Mouse (Mus musculus) gastrocnemius, adult 2 months (tissue): Measurements from ENCODE around the gene Polr3e. TPM values are rescaled to one million over a fixed set of nuclear protein-coding genes. Genes with fewer than 3 reads are reported as not detected.
"Not testable (repeated sequence)": the region's sequence is repeated elsewhere in the genome, so short reads cannot be mapped to it uniquely, and the experiment has no call there.

Source experiments
- DNase-seq: peaks from one replicate; pipeline ENCODE4 v3.0.0; 2022
- H3K27ac ChIP-seq: fragments of 200-600 bp; 2 replicates; pipeline ENCODE4 v1.8.1; 2022; ENCODE audit warnings: mild to moderate bottlenecking
- H3K4me3 ChIP-seq: fragments of 200-600 bp; 2 replicates; pipeline ENCODE4 v1.8.1; 2022; ENCODE audit warnings: mild to moderate bottlenecking, moderate library complexity
- CTCF ChIP-seq: fragments of 200-600 bp; IDR thresholded peaks from 2 replicates; pipeline ENCODE4 v1.8.1; 2022; ENCODE audit warnings: antibody characterized with exemption, mild to moderate bottlenecking, moderate library complexity
- intact Hi-C: fragments of 180-260 bp; cut with DNase I; formaldehyde crosslinking; loops from one replicate; pipeline ENCODE4 v1.15.1; 2025
- total RNA-seq, 2 experiments: library from RNA; stranded (reverse); gene quantifications; 2 replicates each; pipeline ENCODE4 v1.2.3; 2021

Polr3e gene
- total RNA-seq, 2 experiments from 2014 or later: 8.8 to 11.0 TPM

DNA sequence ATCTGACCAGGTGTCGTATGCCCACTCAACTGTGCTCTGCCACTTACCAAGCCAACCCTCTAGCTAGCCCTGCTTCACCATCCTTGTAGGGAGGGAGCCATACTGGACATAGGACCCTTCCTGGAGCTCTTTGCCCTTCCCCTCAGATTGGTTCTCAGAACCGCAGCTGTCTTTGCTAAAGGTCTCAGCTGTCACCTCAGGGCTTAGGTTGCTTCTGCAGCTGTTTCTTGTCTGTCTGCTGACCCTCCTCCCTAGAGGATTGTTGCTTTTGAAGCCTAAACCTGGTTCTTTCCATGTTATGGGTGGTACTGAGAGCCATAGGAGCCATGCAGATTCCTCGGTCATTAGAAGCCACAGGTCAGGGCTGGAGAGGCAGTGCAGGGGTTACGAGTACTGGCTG is 34.9 kb upstream of the Polr3e start:
- DNase-seq: peak; percentile 44
- intact Hi-C loops: no loop called here
- TF ChIP-seq CTCF: no peak
- peak overlapping the region; percentile 67 for H3K27ac ChIP-seq
- no peak overlapping the region for H3K4me3 ChIP-seq

GRCm38 (mm10) chr7:120883523-120884290 is 33.8 kb upstream of the Polr3e start:
- TF ChIP-seq CTCF: no peak
- Histone ChIP-seq H3K4me3 (no peak overlapping the region), H3K27ac (peak overlapping the region; percentile 67)
- intact Hi-C loops: no loop called here
- DNase-seq: no peak

DNA sequence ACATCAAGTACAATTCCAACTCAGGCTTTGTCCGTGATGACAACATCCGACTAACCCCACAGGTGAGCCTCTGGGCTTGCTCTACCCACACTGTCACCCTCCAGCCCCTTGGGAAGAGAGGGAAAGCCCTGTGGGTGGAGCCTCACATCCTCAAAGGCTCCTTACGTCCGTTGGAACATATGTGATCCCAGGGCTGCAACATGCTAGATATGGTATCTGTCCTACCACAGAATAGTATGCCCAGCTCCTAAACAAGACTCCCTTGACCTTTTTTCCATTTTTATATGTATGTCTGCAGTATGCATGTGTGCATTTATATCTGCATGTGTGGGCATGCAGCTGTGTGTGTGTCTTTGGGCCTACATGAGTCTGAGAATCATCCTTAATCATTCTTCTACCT is 32.8 kb upstream of the Polr3e start:
- intact Hi-C loops: loop anchor here (5.0 kb wide), 1 partner anchor 37 kb away; no protein-coding TSS in a partner anchor
- no peak overlapping the region for H3K27ac ChIP-seq
- TF ChIP-seq CTCF: no peak
- H3K4me3 ChIP-seq: no peak overlapping the region
- DNase-seq: no peak

DNA sequence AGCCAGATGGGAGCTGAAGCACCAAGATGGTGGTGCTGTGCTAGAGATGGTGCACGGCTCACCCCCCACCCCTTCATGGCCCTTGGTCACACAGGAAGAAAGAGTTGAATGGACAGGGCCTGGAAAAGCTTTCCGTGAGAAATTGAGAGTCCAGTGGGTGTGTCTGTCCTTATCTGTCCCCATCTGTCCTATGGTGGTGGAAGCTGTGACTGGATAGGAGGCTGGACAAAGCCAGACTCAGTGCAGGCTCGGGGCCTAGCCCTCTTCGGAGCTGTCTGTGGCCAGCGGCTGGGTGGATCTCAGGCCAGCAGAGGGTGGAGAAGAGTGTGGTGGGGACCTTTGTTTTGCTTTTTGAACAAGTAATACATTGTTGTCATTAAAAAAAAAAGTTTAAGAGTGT is 24.4 kb upstream of the Polr3e start:
- Histone ChIP-seq H3K4me3 (no peak overlapping the region), H3K27ac (no peak overlapping the region)
- no peak for TF ChIP-seq CTCF
- DNase-seq: no peak
- intact Hi-C loops: no loop called here

GRCm38 (mm10) chr7:120897054-120897453 is 20.5 kb upstream of the Polr3e start:
- Histone ChIP-seq H3K27ac (peak overlapping the region; percentile 57; the same call in 1 of the 2 replicates), H3K4me3 (no peak overlapping the region)
- no peak for TF ChIP-seq CTCF
- intact Hi-C loops: no loop called here
- no peak for DNase-seq

- peak; percentile 56 for DNase-seq
- intact Hi-C loops: no loop called here
- H3K27ac ChIP-seq: peak overlapping the region; percentile 57
- TF ChIP-seq CTCF: no peak
- no peak overlapping the region for H3K4me3 ChIP-seq
These were observed 19.7 kb upstream of the Polr3e start for GRCm38 (mm10) chr7:120897711-120898335.

DNA sequence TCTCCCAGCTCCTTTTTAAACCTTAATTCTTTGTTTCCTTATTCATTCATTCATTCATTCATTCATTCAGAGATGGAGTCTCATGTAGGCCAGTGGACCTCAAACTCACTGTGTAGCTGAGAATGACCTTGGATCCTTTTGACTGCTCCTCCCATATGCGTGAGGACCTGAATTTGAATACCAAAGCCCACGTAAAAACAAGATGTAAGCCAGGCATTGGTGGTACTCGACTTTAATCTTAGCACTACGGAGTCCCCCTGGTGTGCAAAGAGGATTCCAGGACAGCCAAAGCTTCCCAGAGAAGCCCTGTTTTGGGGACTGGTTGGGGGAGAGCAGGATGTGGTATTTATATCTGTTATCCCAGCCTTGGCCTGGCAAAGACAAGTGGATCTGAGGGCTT is 17.4 kb upstream of the Polr3e start:
- no peak for TF ChIP-seq CTCF
- DNase-seq: no peak
- Histone ChIP-seq H3K4me3 (no peak overlapping the region), H3K27ac (peak overlapping the region; percentile 31)
- intact Hi-C loops: no loop called here

DNA sequence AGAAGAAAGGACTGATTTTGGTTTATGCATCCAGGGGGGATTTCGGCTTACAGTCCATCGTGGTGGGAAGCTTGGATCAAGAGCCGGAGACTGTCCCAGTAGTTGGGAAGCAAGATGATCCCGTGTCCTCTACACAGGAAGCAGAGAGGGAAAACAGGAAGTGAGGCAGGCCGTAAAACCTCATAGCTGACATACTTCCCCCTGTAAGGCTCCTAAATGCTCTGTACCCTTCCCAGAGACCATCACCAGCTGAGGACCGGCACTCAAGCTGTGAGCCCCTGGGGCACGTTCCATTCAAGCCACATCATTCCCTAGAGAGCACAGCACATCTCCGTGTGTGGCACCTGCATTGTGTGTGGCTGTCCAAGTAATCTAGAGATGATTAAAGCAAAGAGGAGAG is 15.8 kb upstream of the Polr3e start:
- no peak for DNase-seq
- intact Hi-C loops: no loop called here
- TF ChIP-seq CTCF: no peak
- H3K27ac ChIP-seq: no peak overlapping the region
- no peak overlapping the region for H3K4me3 ChIP-seq

- intact Hi-C loops: no loop called here
- H3K27ac ChIP-seq: no peak overlapping the region
- DNase-seq: no peak
- no peak for TF ChIP-seq CTCF
- no peak overlapping the region for H3K4me3 ChIP-seq
These were observed 14.6 kb upstream of the Polr3e start for GRCm38 (mm10) chr7:120902931-120903330.

GRCm38 (mm10) chr7:120910172-120910571 is 7.4 kb upstream of the Polr3e start:
- intact Hi-C loops: loop anchor here (10.0 kb wide), 1 partner anchor 235 kb away; the partner anchor contains the start of genes Mosmo and Pdzd9
- peak; percentile 28 for TF ChIP-seq CTCF
- not testable (repeated sequence) for H3K27ac ChIP-seq, H3K4me3 ChIP-seq, DNase-seq

- not testable (repeated sequence) for H3K4me3 ChIP-seq, DNase-seq, H3K27ac ChIP-seq
- intact Hi-C loops: loop anchor here (10.0 kb wide), 1 partner anchor 236 kb away; the partner anchor contains the start of genes Mosmo and Pdzd9
These were observed 6.3 kb upstream of the Polr3e start for GRCm38 (mm10) chr7:120911268-120911667.

DNA sequence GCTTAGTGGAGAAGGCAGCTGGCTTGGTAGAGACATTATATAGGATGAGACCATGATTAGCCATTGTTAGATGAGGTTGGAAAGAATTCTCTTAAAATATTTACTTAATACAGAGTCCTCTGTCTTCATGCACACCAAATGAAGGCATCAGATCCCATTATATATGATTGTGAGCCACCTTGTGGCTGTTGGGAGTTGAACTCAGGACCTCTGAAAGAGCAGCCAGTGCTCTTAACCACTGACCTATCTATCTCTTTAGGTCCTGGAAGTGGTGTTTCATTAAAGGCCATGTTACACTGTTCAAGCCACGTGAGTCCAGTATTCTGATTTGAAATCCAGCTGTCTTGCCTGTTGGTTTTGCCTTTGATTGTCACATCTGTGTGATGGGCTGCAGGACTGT is 4.2 kb upstream of the Polr3e start:
- DNase-seq: no peak
- TF ChIP-seq CTCF: peak; percentile 42
- H3K4me3 ChIP-seq: no peak overlapping the region
- intact Hi-C loops: loop anchor here (10.0 kb wide), 1 partner anchor 239 kb away; the partner anchor contains the start of genes Mosmo and Pdzd9
- no peak overlapping the region for H3K27ac ChIP-seq

DNA sequence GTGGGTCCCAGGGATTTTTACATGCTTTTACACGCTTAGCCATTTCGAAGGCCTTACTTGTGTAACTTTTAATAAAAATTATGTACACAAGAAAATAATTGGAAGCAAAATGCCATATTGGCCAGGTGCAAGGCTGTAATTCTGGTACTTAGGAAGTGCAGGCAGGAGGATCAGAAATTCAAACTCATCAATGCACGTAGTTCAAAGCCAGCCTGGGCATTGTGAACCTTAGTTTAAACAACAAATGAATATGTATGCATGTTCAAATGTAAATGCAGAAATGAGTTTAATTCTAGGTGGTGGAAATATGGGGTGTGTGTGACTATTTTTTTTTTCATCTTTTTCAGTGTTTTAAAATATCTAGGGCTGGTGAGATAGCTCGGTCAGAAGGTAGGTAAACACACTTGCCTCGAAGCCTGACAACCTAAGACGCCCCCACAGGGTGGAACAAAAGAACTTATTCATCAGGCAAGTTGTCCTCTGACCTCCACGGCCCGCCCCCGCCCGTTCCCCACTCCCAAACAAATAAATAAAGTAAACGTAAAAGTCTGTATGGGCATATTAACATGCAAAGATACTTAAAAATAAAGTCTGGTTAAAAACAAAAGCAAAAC is 1.2 kb upstream of the Polr3e start:
- no peak for TF ChIP-seq CTCF

More for the DNA sequence above, 1.2 kb upstream of the Polr3e start:
- no peak for DNase-seq
- intact Hi-C loops: loop anchor here (5.0 to 10.0 kb wide), 2 partner anchors 242 to 279 kb away; partner anchors contain the start of genes Mosmo, Pdzd9 and Uqcrc2
- H3K4me3 ChIP-seq: peak overlapping the region; percentile 96
- H3K27ac ChIP-seq: no peak overlapping the region; the same call in 1 of the 2 replicates
